Mouse (Mus musculus) forebrain, embryonic 12.5 days (tissue): ENCODE results near the gene Xylt1. TPM values are rescaled to one million over a fixed set of nuclear protein-coding genes. Genes with fewer than 3 reads are reported as not detected.

Experiments
- ATAC-seq: fragments of 200-750 bp; cut with Nextera tagmentation; 2 replicates; pipeline ENCODE4 v1.8.0; 2017; ENCODE audit warnings: moderate TSS enrichment; ENCODE audit not compliant: low FRiP score
- H3K27ac ChIP-seq: fragments of 300-500 bp; sonication (generic); 2 replicates; pipeline ENCODE4 v1.5.1; 2016; ENCODE audit warnings: mild to moderate bottlenecking
- H3K27me3 ChIP-seq: fragments of 300-500 bp; sonication (generic); 2 replicates; pipeline ENCODE4 v1.6.1; 2016; ENCODE audit warnings: mild to moderate bottlenecking
- H3K36me3 ChIP-seq: fragments of 300-500 bp; sonication (generic); replicated peaks from 2 replicates; pipeline ENCODE4 v1.6.1; 2016; ENCODE audit warnings: mild to moderate bottlenecking
- H3K4me1 ChIP-seq: fragments of 300-500 bp; sonication (generic); 2 replicates; pipeline ENCODE4 v1.6.1; 2016
- H3K4me2 ChIP-seq: fragments of 300-500 bp; sonication (generic); 2 replicates; pipeline ENCODE4 v1.6.1; 2016; ENCODE audit warnings: mild to moderate bottlenecking, moderate library complexity
- H3K4me3 ChIP-seq: fragments of 300-500 bp; sonication (generic); replicated peaks from 2 replicates; pipeline ENCODE4 v1.5.1; 2016; ENCODE audit warnings: mild to moderate bottlenecking
- H3K9ac ChIP-seq: fragments of 300-500 bp; sonication (generic); 2 replicates; pipeline ENCODE4 v1.6.1; 2016; ENCODE audit warnings: mild to moderate bottlenecking
- H3K9me3 ChIP-seq: fragments of 300-500 bp; sonication (generic); 2 replicates; pipeline ENCODE4 v1.6.1; 2016
- WGBS: fragments of 180-500 bp; shearing (Covaris S2); methylation state at CpG from one replicate; pipeline ENCODE4 v1.1.7; 2016; 5-methylcytosine and 5-hydroxymethylcytosine counted together
- polyA plus RNA-seq: library from polyadenylated mRNA; unstranded; fragments of >200 nt; fragmentation: Nextera tagmentation; extraction: Ambion mirVana; gene quantifications from 2 replicates; pipeline ENCODE4 v1.2.1, GENCODE M21; 2016

The Xylt1 gene
- polyA plus RNA-seq, 1 experiment from 2014 or later, result 5.0 TPM

DNA sequence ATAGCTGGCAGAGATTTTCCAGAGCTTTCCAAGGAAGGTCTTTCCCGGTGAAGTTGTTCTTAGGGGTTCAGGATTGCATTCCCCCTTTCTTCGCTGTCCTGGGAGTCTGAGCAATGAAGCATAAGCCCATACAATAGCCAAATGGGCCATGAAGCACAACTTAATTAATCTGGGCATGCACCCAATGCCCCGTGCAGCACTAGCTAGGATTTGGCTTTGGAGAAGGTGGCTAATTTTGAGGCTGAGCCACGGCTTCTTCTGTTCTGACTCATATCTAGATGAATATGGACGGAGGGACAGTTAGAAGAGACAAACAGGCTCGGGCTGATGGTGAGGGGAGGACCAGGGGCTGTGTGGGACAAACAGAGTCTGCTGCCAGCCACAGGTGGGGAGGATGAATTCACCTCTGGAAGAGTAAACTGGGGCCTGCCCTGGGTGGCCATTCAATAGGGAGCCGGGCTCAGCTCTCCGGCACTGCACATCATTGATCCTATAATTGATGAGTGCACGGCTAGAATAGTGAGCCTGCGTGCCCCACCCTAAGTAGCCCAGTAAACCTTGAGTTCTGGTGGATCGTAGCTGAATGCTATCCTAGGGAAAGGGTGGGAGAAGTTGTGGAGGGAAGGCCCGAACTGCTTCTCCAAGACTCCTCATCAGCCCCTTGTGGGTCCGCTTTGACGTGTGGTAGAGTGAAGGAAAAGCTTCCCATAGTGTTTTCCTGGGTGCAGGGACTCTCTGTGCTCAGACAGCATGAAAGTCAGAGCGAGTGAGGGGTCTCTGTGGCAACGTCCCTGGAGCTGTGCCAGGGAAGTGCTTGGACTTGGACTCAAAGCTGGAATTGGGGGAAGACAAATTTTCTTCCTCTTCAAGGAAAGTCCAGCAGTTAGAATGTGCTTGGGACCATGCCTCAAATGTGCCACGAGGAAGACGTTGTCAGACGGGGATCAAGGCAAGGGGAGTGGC lies 92.3 kb downstream of the Xylt1 start:
- ATAC-seq, result peak; percentile 66; the same call in 1 of the 2 replicates
- Histone ChIP-seq H3K9ac (no peak overlapping the region), H3K27ac (peak overlapping the region; percentile 81), H3K4me2 (peak overlapping the region; percentile 33), H3K27me3 (no peaks in the 10 kb centered on the region), H3K4me1 (peaks cover 49% of the 10 kb centered on the region), H3K4me3 (no peak overlapping the region), H3K9me3 (no peaks in the 10 kb centered on the region), H3K36me3 (0 out of 2 replicates have a peak, but pooled peaks cover 7% of the 10 kb centered on the region)
- WGBS, result 22% methylated on average over 19 of the region's 19 CpGs

DNA sequence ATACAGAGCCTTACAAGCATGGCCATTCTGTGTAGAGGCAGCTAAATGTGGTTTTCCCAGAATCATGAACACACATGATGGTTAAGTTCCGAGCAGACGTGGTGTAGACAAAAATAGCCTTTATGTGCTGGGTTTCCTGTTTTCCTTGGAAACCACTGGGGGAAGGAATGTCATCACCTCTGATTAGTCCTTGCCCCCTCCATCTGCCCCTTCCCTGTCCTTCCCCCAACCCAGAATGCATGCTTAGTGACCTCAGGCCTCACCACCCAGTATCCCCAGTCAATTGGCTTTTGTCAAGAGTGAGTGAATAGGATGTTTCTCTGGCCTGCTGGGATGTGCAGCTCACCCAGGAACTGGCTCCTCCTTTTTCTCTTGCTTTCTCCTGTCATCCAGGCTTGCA lies 93.5 kb downstream of the Xylt1 start:
- no peaks in the 10 kb centered on the region for H3K27me3 ChIP-seq
- 0 out of 2 replicates have a peak, but pooled peaks cover 7% of the 10 kb centered on the region for H3K36me3 ChIP-seq
- H3K4me1 ChIP-seq, result peaks cover 49% of the 10 kb centered on the region
- 0 out of 2 replicates have a peak, but pooled peaks have one; percentile 20 for ATAC-seq
- no peak overlapping the region for H3K9ac ChIP-seq
- H3K9me3 ChIP-seq, result no peaks in the 10 kb centered on the region
- no peak overlapping the region for H3K4me2 ChIP-seq
- WGBS, result 6% methylated on average over 2 of the region's 2 CpGs
- H3K4me3 ChIP-seq, result no peak overlapping the region
- peak overlapping the region; percentile 43 for H3K27ac ChIP-seq

DNA sequence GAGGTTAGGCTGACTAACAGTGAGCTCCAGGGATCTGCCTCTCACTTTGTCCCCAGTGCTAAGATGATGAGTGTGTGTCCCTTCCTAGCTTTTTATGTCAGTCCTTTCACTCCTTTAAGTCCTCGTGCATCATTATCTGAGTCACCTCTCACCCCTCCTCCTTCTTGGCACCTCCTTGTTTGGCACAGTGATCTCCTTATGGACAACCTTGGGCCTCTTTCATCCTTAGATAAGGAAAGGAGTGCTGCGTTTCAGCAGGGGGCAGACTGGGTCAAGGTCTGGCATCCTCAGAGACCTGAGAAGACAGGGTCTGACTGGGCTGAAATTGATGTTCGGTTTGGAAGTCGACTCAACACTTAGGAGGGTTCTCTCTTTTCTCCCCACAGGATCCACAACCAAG lies 94.3 kb downstream of the Xylt1 start:
- Histone ChIP-seq H3K9ac (no peak overlapping the region), H3K36me3 (0 out of 2 replicates have a peak, but pooled peaks cover 7% of the 10 kb centered on the region)
- ATAC-seq, result no peak

DNA sequence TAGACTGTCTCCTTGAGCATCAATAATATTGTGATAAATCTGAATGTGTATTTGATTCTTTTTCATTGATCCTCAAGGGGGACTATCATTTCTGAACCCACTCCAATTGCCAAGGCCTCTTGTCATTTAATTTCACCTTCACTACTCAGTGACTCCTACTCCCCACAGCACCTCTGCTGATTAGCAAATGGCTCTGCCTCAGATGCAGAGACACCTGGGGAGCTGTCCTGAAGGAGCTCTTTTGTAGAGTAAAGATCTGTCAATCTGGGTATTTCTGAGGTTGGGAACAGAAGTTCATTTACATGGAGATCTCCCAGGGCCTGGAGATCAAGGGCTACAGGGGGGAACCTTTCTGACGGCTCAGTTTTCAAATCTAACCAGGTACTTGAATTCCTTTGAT lies 98.2 kb downstream of the Xylt1 start:
- 10% methylated on average over 1 of the region's 1 CpGs for WGBS
- Histone ChIP-seq H3K4me1 (peaks cover 12% of the 10 kb centered on the region), H3K9ac (no peak overlapping the region), H3K9me3 (no peaks in the 10 kb centered on the region), H3K36me3 (0 out of 2 replicates have a peak, but pooled peaks cover 10% of the 10 kb centered on the region), H3K27ac (no peak overlapping the region), H3K27me3 (no peaks in the 10 kb centered on the region), H3K4me2 (no peak overlapping the region), H3K4me3 (no peak overlapping the region)
- no peak for ATAC-seq

More for the DNA sequence above, 94.3 kb downstream of the Xylt1 start:
- peaks cover 42% of the 10 kb centered on the region for H3K4me1 ChIP-seq
- H3K4me2 ChIP-seq, result no peak overlapping the region
- H3K27ac ChIP-seq, result no peak overlapping the region
- WGBS, result 62% methylated on average over 4 of the region's 4 CpGs
- no peak overlapping the region for H3K4me3 ChIP-seq
- H3K27me3 ChIP-seq, result no peaks in the 10 kb centered on the region
- H3K9me3 ChIP-seq, result no peaks in the 10 kb centered on the region

DNA sequence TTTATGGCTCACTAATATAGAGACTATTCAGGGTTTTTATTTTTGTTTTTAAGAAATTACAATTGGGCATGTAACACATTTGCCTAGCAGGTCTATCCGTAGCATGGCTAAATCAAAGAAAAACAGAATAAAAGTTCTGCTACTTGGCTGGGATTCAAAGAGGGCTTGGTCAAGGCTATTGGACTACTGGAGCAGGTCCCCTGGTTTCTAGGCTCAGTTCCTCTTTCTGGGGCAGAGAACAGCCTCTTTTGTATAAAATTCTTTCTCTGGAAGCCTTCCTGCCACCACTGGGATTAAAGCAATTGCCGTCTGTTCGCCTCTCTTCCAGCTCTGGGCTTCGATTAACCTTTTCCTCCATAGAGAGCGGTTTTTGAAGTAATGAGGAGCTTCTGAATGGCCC lies 100.1 kb downstream of the Xylt1 start:
- Histone ChIP-seq H3K4me1 (no peaks in the 10 kb centered on the region; the same call in 1 of the 2 replicates), H3K36me3 (0 out of 2 replicates have a peak, but pooled peaks cover 10% of the 10 kb centered on the region), H3K27ac (no peak overlapping the region), H3K4me3 (no peak overlapping the region), H3K27me3 (no peaks in the 10 kb centered on the region), H3K9ac (no peak overlapping the region), H3K4me2 (no peak overlapping the region), H3K9me3 (no peaks in the 10 kb centered on the region)
- WGBS, result 85% methylated on average over 5 of the region's 5 CpGs
- ATAC-seq, result no peak

DNA sequence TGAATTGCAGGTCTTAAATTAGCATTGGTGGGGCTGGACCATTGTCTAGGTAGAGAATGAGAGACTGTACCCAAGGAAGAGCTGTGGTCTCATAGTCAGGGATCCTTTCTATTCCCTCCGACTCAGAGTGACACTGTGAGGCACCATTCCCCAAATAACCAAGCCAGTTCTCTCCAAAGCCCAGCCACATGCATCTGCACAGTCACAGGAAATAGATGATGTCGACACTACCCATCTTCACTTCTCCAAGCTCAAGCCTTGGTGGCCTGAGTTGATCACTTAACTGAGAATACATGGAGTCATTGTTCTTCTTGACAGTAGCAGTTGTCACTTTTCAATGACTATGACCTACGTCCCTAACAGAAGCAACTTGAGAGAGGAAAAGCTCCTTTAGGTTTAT lies 100.6 kb downstream of the Xylt1 start:
- H3K4me1 ChIP-seq, result no peaks in the 10 kb centered on the region; the same call in 1 of the 2 replicates
- 94% methylated on average over 3 of the region's 3 CpGs for WGBS
- H3K9me3 ChIP-seq, result no peaks in the 10 kb centered on the region
- 0 out of 2 replicates have a peak, but pooled peaks cover 10% of the 10 kb centered on the region for H3K36me3 ChIP-seq
- H3K4me3 ChIP-seq, result no peak overlapping the region
- no peaks in the 10 kb centered on the region for H3K27me3 ChIP-seq
- ATAC-seq, result no peak
- H3K9ac ChIP-seq, result no peak overlapping the region
- H3K27ac ChIP-seq, result no peak overlapping the region
- H3K4me2 ChIP-seq, result no peak overlapping the region

DNA sequence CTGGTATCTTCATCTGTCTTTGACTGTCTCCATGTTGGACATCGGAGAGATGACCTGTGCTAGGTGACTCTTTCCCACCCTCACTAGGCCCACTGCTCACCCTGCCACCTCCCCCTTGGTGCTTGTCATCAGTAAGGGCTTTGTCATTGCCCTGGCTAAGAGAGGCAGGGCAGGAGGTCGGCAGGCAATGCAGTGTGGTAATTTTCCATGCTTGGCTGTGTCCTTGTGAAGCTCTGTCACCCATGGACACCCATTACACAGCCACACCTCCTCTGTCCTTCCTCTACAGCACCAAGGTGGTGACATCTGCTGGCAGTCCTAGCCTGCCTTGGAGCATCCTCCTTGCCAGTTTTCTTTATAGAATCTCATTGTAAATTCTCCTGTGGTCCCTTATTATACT lies 101.9 kb downstream of the Xylt1 start:
- 78% methylated on average over 2 of the region's 2 CpGs for WGBS
- Histone ChIP-seq H3K27ac (no peak overlapping the region), H3K4me1 (no peaks in the 10 kb centered on the region; the same call in 1 of the 2 replicates), H3K4me3 (no peak overlapping the region), H3K27me3 (no peaks in the 10 kb centered on the region), H3K4me2 (no peak overlapping the region), H3K36me3 (0 out of 2 replicates have a peak, but pooled peaks cover 3% of the 10 kb centered on the region), H3K9ac (no peak overlapping the region), H3K9me3 (no peaks in the 10 kb centered on the region)
- ATAC-seq, result no peak

DNA sequence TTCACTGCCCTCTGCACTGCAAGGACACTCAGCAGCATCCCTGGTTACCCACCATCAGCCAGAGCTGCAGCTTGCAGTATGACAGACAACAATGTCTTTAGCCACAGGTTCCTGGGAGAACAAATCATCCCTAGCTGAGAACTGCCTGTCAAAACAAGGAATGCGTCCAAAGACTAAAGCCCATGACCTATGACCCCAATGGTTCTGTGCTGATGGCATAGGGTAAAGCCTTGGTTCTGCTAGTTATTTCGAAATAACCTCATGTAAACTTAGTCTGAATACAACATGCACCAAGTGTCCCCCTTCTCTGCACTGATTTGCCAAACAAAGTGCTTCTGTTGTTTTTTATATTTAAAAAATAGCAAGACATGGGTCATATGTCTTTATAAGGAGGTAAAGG lies 103.8 kb downstream of the Xylt1 start:
- no peak overlapping the region for H3K4me2 ChIP-seq
- H3K27ac ChIP-seq, result no peak overlapping the region
- no peaks in the 10 kb centered on the region for H3K4me1 ChIP-seq
- no peaks in the 10 kb centered on the region for H3K27me3 ChIP-seq
- H3K9me3 ChIP-seq, result no peaks in the 10 kb centered on the region
- H3K36me3 ChIP-seq, result 0 out of 2 replicates have a peak, but pooled peaks cover 3% of the 10 kb centered on the region
- WGBS, result 65% methylated on average over 2 of the region's 2 CpGs
- no peak overlapping the region for H3K9ac ChIP-seq
- ATAC-seq, result no peak
- no peak overlapping the region for H3K4me3 ChIP-seq

DNA sequence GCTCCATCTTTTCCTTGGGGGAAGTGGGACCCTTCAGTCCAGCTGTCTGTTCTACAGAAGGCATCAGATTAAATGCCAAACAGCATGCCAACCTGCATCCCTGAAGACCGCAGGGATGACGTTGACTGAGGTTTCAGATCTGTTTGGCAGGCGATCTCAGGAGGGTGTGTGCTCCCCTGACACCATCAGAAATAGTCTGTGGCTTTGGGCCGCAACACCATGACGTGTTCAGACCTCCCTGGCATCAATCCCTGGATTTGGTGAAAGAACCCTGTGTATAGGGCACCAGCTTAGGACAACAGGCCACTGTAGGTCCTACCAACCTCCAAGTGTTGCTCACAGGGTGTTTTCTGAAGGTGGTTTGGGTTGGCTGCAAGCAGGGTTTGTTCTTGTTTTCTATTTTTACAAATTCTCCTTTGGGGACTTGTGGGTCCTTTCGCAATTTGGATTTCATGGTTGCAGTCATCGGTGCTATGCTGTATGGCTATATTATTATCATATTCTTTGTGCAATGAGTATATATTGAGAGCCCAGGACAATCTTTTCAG lies 104.3 kb downstream of the Xylt1 start:
- H3K27ac ChIP-seq, result no peak overlapping the region

DNA sequence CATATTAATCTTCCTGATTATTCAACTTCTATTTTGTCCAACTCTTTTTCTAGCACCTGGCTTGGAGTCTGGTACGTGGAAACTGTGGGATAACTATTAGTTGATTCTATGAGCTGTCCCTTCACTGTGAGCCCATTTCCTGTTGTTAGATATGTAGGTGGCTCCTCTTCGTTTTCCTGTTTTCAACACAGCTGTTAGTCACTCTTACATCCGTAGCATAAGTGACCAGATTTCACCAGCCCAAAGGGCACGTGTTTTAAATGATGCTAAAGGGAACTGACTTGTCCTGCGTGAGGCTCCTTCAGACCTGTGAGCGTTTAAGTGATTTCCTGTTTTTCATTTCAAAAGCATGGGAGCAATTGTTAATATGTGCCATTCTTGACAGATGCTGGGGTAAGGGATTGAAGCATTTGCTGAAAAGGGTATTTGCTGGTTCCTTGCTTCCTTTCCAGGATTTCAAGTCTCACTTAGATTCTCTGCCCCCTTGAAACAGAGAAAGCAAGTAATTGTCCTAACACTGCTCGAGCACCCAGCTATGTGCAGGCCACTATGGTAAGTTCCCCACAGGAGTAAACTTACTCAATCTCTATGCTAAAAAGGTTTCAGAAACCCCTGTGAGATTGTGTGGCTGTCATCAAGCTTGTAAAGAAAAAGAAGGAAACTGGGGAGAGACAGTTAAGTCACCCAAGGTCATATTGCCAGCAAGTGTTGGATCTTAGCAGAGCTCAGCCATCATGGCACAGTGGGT lies 105.8 kb downstream of the Xylt1 start:
- H3K4me2 ChIP-seq, result no peak overlapping the region
- H3K4me3 ChIP-seq, result no peak overlapping the region
- H3K36me3 ChIP-seq, result 0 out of 2 replicates have a peak, but pooled peaks cover under 1% of the 10 kb centered on the region
- no peak for ATAC-seq
- 90% methylated on average over 7 of the region's 7 CpGs for WGBS
- H3K27ac ChIP-seq, result no peak overlapping the region
- no peaks in the 10 kb centered on the region for H3K9me3 ChIP-seq
- H3K27me3 ChIP-seq, result no peaks in the 10 kb centered on the region
- peaks cover 4% of the 10 kb centered on the region; the same call in 1 of the 2 replicates for H3K4me1 ChIP-seq
- no peak overlapping the region for H3K9ac ChIP-seq

More for the DNA sequence above, 104.3 kb downstream of the Xylt1 start:
- no peaks in the 10 kb centered on the region for H3K27me3 ChIP-seq
- H3K9me3 ChIP-seq, result no peaks in the 10 kb centered on the region
- H3K36me3 ChIP-seq, result 0 out of 2 replicates have a peak, but pooled peaks cover 3% of the 10 kb centered on the region
- H3K9ac ChIP-seq, result no peak overlapping the region
- ATAC-seq, result no peak
- H3K4me3 ChIP-seq, result no peak overlapping the region
- H3K4me1 ChIP-seq, result no peaks in the 10 kb centered on the region
- no peak overlapping the region for H3K4me2 ChIP-seq
- WGBS, result 92% methylated on average over 7 of the region's 7 CpGs

DNA sequence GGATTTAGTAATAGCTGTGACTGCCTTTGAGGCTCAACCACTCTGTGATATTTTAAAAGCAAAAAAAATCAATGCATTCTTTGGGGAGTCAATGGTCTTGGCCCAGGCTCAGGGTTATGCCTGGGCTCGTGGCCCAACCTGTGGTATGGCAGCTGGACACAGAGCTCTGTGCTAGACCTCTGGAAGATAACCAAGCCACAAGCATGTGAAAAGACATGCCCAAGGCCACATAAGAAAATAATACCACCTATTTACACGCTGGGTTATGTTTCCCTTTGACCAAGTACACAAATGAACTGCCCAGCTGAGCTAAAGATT lies 106.4 kb downstream of the Xylt1 start:
- 90% methylated on average over 2 of the region's 2 CpGs for WGBS
- ATAC-seq, result no peak
- no peak overlapping the region for H3K9ac ChIP-seq

DNA sequence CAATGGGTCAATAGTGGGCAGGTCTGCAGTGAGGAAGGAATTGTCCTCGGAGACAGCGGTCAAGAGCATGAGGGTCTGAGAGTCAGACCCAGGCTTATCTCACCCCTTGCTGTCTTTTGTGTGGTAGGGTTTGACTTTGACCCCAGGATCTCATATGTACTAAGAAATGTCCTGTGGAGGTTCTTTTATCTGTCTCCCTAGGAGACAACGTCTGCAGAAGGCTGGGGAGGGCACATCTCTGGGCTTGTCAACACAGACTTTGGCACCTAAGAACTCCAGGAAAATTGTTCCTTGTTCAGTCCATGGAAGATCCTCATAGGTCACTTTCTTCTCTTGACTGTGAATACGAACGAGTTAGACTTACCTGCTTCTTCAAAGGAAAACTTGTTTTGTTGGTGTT lies 109.2 kb downstream of the Xylt1 start:
- no peak overlapping the region for H3K4me2 ChIP-seq
- no peak overlapping the region for H3K4me3 ChIP-seq
- no peak overlapping the region for H3K27ac ChIP-seq
- H3K36me3 ChIP-seq, result no peaks in the 10 kb centered on the region
- WGBS, result 78% methylated on average over 5 of the region's 5 CpGs
- no peak for ATAC-seq
- no peaks in the 10 kb centered on the region for H3K27me3 ChIP-seq
- H3K9ac ChIP-seq, result no peak overlapping the region
- H3K9me3 ChIP-seq, result no peaks in the 10 kb centered on the region
- peaks cover 8% of the 10 kb centered on the region for H3K4me1 ChIP-seq

More for the DNA sequence above, 106.4 kb downstream of the Xylt1 start:
- Histone ChIP-seq H3K36me3 (no peaks in the 10 kb centered on the region), H3K9me3 (no peaks in the 10 kb centered on the region), H3K4me3 (no peak overlapping the region), H3K27ac (no peak overlapping the region), H3K27me3 (no peaks in the 10 kb centered on the region), H3K4me1 (peaks cover 4% of the 10 kb centered on the region; the same call in 1 of the 2 replicates), H3K4me2 (no peak overlapping the region)
